Mouse (Mus musculus): ENCODE data around the gene Gtf2ird2.

Gene Gtf2ird2

DNA sequence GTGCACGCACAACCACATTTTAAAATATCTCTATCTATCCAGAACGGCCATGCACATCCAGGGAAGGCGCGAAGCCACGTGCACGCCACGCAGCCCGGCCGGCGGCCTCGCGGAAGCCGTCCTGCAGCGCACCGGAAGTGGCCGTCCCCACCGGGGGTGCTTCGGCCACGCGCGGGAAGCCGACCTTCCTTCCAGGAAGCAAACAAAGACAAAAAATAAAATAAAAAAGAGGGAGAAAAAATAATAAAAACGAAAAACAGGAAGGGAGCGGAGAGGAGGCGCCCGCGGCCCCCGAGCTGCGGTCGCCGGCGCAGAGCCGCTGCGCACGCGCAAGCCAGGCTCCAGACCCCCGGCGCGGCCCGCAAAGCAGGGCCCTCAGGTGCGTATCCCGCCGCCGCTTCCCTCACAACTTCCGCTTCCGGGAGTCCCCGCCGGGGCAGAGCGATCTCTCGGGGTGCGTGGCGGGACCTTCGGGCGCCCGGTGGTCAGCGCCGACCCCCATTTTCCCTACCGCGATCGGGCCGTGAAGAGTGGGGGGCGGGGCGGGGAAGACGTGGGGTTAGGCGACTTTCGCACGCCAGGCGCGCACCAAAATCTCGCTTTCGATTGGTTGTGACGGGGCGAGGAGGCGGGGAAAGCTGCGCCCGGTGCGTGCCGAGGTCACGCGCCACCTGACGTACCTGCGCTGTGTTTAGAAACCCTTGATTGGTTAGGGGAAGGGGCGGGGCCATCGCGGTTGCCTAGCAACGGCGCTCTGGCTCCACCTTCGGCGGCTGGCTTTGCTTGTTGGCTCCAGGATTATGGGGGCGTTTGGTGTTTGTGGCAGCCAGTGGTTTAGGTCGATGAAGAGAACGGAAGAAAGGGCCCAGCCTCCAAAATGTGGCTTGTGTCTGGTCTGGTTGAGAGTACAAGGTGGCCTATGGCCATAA lies at the start of gene Gtf2ird2:
Gtf2ird2 (plus strand) TSS at position 140 of the 929 bp plus-strand sequence.
- peak; percentile 70 for DNase-seq (ENCODE audit: extremely low read depth, low read depth, low spot score)

DNA sequence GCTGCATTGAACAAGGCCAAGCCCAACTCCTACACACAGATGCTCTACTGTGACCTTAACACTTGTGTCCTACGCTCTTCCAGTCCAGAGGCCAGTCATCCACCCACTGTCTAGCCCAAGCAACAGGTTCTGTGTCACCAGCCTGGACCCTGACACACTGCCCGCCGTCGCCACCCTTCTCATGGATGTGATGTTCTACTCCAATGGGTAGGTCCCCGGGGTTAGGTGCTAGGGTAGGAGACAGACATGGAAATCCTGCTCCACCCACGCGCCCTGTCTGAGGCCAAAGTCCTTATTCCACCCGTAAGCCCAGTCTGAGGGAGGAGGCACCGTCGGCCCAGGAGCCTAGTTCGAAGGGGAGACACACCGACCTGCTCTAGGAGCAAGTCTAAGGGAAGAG lies 47.8 kb upstream of the Gtf2ird2 start:
- DNase-seq (ENCODE audit: extremely low read depth, low read depth, low spot score) = no peak

DNA sequence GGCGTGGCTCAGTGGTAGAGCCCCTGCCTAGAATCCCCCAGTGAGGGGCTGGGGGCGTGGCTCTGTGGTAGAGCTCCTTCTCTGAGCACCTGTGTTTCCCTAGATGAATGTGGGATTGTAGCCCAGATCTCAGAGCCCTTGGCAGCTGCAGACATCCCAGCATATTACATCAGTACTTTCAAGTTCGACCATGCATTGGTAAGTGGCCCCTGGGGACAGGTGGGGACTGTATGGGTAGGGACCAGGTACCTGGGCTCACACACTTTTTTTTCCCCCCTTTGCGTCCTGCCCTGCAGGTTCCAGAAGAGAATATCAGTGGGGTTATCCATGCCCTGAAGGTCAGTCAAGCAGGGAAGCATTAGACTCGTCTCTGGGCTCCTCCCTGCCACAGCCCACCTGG lies 45.9 kb upstream of the Gtf2ird2 start:
- DNase-seq (ENCODE audit: extremely low read depth, low read depth, low spot score) = no peak

DNA sequence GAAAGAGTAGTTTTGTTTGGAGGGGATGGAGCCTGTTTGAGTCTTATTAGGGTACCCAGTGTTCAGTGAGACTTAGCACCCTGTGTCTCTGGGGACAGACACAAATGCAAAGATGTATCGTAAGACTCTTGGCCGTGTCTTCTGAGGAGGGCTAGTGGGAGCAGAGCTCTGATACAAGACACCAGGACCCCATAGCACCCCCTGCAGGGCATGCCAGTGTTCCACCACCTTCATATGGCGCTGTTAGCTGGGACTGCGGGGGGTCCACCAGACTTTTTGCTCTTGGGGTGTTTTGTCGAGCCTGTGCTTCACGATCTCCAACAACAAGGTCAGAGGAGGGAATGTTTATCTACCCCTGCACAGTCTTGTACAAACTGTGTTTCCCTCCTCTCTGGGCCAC lies 44.4 kb upstream of the Gtf2ird2 start:
- DNase-seq (ENCODE audit: extremely low read depth, low read depth, low spot score) = no peak

DNA sequence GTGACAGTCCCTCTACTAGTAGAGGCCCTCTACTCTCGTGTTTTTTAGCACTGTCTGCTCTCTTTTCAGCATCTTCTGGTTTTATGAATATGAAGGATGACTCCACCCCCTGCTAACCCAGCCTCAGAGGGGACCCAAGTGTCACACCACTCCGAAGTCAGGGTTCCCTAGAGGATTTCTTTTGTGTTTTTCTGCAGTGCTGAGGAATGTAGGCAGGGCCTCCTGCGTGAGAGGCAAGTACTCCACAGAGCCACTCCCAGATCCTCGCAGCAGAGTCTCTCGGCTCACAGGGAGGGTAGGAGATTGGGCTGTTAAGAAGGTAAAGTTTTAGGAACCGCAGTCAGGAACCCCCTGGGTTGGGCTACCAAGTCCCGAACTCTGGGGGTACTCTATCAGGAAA lies 42.6 kb upstream of the Gtf2ird2 start:
- no peak for DNase-seq (ENCODE audit: extremely low read depth, low read depth, low spot score)

DNA sequence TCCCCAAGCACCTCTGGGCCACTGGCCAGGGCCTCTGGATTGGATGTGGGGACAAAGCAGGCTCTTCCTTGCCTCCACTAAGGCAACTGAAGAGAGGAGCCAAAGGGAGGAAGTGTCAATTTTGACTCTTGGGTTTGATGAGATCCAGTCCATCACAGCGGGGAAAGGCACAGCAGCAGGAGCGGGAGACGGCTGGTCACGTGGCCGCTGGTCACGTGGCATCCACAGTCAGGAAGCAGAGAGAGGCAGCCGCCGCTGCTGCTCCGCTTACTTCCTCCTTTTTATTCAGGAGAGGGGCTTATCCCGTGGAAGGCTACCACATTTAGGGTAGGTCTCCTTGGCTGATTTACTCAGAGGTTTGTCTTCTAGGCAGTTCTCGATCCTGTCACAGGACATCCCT lies 41.4 kb upstream of the Gtf2ird2 start:
- no peak for DNase-seq (ENCODE audit: extremely low read depth, low read depth, low spot score)

DNA sequence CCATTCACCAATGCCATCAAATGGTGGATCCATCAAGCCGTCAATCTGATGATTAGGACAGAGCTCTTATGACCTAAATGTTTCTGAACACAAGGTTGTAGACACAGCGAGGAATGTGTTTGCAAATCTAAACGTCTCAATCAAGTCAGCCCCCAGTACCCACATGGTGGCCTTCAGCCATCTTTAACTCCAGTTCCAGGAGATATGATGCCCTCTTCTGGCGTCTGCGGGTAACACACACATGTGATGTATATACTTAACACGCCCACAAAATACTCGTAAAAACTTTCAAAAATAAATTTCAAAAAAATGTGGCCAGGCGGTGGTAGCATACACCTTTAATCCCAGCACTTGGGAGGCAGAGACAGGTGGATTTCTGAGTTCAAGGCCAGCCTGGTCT lies 38.8 kb upstream of the Gtf2ird2 start:
- DNase-seq (ENCODE audit: extremely low read depth, low read depth, low spot score) = no peak

DNA sequence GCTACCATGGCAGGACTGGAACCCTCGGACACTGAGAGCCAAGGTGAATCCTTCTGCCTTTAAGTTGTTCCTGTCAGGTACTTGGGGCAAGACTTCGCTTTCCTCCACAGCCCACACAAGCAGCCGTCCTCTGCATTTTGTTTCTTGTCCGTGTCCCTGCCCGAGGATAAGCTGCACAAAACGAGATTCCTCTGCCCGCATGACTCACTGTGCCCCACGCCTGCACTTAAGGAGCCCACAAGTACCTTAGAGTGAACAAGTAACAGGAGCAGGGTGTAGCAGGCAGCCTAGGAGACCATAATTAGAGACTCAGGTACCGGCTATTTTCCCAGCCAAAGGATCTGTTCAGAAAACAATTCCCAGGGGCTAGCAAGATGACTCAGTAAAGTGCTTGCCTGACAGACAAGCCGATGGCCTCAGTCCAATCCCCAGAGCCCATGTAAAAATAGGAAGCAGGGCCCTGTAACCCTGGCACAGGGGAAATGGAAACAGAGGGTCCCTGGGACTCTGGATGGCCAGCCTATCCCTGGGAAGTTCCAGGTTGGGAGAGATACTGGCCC lies 36.5 kb upstream of the Gtf2ird2 start:
- no peak for DNase-seq (ENCODE audit: extremely low read depth, low read depth, low spot score)

DNA sequence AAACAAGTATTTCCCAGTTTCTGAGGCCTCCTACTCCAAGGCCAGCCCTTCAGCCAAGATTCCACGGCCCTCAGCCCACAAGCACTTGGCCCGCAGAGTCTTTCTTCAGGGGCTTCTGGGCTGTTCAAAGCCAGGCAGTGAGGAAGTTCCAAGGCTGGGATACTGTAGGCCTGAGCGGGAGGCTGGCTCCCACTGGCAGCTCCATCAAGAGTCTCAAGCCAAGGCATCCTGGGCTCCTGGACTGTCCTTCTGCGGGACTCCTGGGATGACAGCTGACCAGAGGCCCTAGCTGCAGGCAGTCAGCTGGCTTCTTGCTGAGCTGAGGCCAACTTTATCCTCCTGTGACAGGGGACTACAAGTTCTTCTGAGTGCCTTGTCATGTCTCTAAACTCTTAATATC lies 35.7 kb upstream of the Gtf2ird2 start:
- no peak for DNase-seq (ENCODE audit: extremely low read depth, low read depth, low spot score)

DNA sequence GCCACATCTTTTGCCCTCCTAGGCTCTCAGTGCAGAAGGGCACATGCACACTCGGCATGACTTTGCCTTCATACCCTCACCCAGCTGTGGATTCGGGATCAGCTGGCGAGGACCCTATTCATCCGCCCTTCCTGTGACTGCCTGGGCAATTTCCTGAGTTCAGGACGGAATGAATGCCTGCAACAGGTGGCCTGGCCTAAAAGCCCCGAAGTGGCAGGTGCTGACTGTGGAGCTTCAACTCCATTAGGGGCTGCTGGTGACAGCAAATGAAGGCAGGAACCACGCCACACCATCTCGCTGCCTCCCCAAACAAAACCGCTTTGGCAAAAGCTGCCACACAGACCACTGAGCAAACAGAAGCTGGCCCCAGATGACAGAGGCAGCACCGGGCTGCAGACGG lies 31.9 kb upstream of the Gtf2ird2 start:
- DNase-seq (ENCODE audit: extremely low read depth, low read depth, low spot score) = no peak

DNA sequence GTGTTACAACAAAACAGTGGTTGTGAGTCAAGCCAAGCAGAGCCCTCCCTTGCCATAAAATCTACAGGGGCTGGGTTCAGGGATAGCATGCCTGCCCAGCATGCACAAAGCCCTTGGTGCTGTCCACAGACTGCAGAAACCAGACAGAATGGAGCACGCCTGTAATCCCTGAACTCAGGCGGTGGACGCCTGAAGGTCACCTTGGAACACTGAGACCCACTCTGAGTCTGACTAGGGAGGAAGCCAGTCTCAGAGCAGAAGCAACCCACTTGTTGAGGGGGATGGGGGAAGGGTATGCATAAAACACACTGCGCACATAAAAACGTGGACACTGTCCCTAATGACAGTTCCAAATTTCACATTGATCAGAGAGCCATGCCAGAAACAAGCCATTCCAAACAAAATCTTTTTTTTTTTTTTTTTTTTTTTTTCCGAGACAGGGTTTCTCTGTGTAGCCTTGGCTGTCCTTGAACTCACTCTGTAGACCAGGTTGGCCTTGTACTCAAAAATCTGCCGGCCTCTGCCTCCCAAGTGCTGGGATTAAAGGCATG lies 27.8 kb upstream of the Gtf2ird2 start:
- no peak for DNase-seq (ENCODE audit: extremely low read depth, low read depth, low spot score)

DNA sequence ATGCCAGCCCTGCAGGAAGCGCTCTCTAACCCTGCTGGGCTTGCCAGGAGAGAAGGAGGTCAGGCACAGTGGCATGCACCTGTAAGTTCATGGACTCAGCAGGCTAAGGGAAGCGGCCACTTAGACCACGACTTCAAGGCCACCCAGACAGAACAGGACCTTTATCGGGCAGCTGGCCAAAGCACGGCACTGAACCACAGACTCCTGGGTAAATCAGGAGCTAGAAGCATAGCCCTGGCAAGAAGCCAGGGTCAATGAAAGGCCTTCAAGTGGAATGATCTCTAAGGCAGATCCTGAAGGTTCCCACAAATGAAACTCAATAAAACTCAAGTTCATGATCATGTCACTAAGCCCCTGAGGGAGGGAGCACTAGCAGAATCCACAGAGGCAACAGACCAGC lies 19.1 kb upstream of the Gtf2ird2 start:
- no peak for DNase-seq (ENCODE audit: extremely low read depth, low read depth, low spot score)

DNA sequence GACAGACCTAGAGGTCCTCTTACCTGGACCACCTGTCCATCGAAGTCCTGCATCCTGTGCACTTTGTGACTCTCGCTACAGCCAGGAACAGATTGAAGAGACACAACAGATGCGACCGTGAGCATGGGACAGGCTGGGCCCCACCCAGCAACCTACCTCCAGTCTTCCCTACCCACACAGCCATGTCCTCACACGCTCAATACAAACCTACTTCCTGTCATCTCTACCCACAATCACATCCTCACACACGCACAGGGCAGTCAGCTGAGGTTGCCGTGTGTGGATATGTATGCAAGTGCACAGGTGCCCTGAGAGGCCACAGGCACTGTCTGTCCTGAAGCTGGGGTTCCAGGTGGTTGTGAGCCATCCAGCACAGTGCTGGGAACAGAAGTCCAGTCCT lies 17.2 kb upstream of the Gtf2ird2 start:
- DNase-seq (ENCODE audit: extremely low read depth, low read depth, low spot score) = no peak

DNA sequence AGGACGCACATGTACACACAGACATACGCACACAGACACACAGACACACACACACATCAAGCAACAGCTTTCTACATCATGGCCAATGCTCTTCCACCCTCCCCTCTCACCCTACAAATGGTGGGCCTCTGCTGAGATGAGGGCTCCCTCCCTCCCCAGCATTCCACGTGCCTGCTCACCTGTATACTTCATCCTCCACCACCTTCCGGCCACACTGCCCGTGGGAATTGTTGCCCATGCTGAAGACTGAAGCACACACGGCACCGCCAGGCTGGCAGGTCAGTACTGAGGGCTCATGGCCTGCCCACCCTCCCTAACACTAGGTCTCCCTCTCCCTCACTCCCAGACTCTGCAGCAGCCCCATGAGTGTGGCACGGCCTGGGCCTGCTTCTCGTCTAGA lies 15.8 kb upstream of the Gtf2ird2 start:
- DNase-seq (ENCODE audit: extremely low read depth, low read depth, low spot score) = no peak

DNA sequence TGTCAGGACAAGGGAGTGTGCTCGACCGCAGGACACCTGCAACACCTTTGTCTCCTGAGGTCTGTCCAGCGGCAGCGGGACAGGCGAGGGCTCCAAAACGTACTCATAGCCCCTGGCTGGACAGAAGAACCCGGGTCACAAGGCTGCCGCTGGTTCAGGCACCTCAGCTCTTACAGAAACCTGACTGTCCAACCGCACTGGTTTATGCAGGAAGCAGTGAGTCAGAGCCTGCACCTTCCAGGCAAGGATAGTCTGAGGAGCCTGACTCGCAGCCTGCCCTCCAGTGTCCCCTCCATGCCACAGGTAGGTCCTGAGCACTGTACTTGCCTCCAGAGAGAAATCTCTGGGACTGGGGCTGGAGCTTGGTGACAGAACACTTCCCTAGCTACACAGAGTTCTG lies 14.6 kb upstream of the Gtf2ird2 start:
- no peak for DNase-seq (ENCODE audit: extremely low read depth, low read depth, low spot score)

DNA sequence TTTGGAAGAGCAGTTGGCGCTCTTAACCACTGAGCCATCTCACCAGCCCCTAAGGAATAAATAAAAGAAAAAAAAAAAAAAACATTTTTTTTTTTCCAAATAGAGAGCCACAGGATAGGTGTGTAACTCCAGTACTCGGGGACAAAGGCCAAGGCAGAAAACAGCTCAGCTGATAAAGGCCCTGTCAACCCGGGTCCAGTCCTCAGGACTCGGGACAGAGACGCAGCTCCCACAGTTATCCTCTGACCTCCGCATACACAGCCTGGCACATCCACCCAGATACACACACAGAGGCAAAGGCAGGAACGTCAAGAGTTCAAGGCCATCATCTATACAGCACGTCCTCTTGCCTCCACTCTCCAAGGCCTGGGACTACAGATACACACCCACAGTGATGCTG lies 13.7 kb upstream of the Gtf2ird2 start:
- no peak for DNase-seq (ENCODE audit: extremely low read depth, low read depth, low spot score)

DNA sequence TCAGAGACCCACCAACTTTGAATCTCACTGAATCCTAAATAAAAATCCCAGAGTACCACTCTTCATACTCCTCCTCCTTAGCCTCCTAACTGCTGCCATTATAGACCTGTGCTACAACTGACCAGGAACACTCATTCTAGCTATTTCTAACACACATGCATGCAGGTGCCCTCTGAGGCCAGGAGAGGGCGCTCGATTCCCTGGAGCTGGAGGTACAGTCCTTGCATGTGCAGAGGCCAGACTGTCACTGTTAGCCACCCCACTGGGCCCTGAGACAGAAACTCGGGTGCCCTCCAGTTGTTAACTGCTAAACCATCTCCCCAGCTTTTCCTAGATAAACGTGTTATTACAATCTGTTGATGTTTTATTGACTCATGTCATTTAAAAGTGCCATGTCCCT lies 10.6 kb upstream of the Gtf2ird2 start:
- DNase-seq (ENCODE audit: extremely low read depth, low read depth, low spot score) = no peak

DNA sequence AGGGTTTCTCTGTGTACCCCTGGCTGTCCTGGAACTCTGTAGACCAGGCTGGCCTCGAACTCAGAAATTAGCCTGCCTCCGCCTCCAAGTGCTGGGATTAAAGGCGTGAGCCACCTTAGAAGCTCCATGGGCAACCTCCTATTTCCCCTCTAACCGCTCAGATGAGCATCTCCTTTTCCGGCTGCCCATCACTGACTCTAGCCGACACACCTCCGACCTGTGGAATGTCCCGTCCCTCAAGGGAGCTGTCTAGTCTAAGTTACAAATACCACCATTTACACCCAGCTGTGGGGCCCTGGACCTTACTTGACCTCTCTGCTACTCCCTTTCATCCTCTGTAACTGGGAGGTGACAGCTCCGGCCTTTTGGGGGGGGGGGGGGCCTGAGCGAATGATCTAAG lies 8.1 kb upstream of the Gtf2ird2 start:
- DNase-seq (ENCODE audit: extremely low read depth, low read depth, low spot score) = no peak

DNA sequence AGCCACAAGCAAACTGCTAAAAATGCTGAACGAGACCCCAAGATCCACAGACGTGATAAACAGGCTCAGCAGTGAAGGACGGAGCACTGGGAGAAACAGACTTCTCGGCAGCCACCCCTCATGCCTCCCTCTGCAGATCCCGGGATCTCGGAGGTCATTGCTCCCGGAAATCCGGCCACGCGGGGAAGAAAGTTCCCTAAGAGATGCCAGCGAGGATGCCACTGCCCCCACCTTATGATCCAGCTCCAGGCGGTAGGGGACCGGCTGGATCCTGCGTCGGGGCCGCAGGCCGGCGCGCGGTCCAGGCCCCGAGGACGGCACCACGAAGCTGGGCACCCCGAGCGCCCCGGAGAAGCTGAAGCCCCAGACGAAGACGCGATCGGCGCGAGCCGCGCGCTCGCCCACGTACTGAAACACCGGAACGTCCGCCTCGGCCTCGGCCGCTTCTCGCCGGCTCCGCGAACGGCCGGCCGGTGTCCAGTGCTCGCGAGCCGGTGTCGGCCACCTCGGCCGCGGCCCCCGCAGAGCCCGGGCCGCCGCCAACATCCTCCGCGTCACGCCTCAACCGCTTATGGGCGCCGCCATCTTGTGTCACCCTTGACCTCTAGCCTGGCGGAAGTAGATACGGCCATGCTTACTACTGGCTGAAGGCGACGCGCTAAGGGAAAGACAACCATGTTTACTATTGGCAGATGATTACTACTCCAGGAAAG lies 7.5 kb upstream of the Gtf2ird2 start, which contains the start of gene Rcc1l:
Rcc1l (minus strand) TSS at position 606 of the 713 bp plus-strand sequence.
- no peak for DNase-seq (ENCODE audit: extremely low read depth, low read depth, low spot score)

DNA sequence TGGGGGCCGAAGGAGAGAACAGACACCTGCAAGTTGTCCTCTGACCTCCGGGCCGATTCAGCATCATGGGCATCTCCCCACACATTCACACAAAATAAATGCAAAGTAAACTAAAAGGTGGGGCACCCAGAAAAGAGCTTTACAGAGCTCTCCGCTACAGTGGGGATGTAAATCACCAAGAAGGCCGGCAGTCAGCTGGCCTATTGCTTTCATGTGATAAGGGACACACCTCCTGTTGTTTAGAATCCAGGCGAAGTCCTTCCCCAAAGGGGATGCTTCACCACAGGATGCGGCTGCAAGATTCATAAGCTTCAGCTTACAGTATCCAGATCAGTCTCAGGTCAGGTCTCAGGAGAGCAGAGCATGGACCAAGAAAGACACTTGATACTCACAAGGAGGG lies 5.3 kb upstream of the Gtf2ird2 start:
- DNase-seq (ENCODE audit: extremely low read depth, low read depth, low spot score) = no peak

DNA sequence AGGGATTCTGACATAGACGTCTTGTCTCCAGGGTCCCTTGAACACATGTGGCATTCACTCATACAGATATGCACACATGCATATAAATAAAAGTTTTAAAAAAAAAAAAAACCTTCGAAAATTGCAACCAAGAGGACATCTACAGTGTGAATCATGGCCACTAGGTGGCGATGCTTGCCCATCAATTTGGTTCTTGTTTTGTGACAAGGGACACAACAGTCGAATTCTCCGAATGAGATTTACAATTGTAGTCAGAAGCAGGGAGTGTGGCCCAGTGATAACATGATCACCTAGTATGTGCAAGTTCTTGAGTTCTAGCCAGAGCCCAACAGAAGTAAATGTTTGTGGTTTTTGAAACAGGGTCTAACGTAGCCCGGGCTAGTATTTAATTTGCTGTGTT lies 3.9 kb upstream of the Gtf2ird2 start:
- no peak for DNase-seq (ENCODE audit: extremely low read depth, low read depth, low spot score)

DNA sequence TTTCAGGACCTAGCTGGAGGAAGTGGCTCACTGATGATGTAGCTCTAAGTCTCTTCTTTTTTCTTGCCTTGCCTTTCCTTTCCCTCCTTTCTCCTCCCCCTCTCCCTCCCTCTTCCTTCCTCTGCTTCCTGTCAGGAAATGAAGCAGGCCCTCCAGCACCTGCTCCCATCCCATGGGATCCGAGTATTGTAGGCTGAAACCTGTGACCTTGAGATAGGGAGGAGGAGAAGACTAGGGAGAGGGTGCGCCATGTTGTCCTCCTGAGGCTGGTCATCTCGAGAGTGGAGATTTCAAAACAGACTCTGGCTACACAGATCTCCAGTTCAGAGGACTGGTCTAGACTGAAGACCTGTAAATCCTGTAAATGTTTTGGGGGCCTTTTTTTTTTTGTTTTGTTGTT lies 1.6 kb upstream of the Gtf2ird2 start:
- no peak for DNase-seq (ENCODE audit: extremely low read depth, low read depth, low spot score)
